Mouse (Mus musculus): ENCODE measurements around the gene Gm379.

The Gm379 gene

DNA sequence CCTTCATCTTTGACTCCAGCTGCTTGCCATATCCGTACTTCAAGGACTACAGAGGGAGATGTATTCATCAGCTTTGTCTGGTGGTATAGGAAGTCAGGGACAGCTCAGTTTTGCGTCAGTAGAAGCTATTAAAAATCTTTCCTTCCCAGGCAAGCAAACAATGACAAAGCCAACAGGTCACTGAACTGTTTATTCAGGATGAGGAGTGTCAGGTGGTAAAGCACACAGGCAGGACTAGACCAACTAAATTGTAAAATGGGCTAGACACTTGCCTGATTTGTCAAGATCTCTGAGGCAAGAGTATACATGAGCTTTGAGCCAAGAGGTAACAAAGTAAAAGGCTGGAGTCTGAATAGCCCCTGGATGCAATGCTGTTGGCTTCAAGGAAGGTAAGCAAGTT, at the start of gene Gm379:
Gene Gm379, minus strand, starts transcription at position 7 of the 400 bp plus-strand sequence.
- ATAC-seq (ENCODE audit: insufficient number of reproducible peaks, low FRiP score, low TSS enrichment), result no peak

DNA sequence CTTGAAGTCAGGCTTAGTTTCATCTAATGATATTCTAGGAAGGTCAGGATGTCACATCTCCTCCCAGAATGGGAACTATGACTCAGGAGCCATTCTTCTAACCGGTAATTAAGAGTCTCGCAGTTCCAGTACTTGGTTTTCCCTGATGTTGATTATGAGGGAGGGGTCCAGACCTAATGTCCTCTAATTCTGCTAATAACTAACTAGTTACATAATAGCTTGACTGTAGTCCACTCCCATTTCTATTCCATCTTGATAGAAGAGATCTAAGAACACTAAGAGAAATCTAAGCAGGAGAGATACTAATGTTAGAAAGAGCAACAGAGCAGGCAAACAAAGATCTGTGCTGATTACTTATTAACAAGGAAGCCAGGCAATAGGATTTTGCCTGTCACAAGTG, 39.6 kb upstream of the Gm379 start:
- ATAC-seq (ENCODE audit: insufficient number of reproducible peaks, low FRiP score, low TSS enrichment), result no peak

DNA sequence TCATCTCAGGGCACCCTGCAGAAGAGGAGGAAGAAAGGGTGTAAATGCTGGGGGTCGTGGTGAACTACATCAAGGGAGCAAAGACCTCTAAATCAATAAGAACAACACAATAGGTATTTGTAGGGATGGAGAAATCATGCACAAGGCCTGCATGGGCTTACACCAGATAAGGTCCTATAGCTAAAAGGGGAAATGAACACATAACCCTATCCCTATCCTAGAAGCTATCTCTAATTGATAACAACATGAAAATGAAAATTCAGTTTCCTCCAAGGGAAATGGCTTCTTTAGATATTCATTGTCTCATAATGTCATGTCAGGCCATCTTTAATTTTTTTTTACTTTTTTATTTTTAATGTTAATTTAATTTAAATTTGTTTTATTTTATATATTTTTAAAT, 4.2 kb upstream of the Gm379 start:
- ATAC-seq (ENCODE audit: insufficient number of reproducible peaks, low FRiP score, low TSS enrichment), result no peak

DNA sequence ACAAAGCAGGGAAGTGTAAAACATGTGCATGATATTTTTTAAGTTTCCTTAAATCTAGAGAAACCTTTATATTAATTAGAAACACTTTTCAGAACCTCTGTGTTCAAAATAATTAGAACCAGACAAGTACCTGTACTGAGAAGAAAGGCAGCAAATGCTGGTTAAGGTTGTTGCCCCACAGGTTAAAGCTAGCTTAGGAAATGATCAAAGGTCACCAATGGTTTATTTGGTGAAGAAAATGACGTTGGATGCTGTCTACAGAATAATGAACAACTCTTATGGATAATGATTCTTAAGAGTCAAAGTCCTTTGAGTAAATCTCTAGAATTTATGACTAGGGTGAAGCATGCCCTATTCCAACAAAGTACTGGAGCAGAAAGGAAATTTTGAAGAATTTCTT, 42.7 kb downstream of the Gm379 start:
- no peak for ATAC-seq (ENCODE audit: insufficient number of reproducible peaks, low FRiP score, low TSS enrichment)

DNA sequence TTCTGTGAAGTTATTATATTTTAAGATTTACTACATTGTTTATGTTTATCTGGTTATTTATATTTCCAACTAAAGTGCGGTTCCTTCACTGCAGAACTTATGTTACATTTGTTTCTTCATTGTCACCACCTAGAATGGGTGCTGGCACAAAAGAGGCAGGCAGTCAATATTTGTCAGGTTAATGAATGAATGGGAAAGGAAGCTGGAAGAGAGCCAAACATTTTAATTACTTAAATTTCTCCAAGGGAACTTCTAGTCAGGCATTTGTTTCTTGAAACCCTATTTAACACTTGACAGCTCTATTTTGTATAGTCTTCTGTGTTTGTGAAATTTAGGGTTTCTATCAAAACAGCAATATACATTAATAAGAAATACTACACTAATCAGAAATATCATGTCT, 43.8 kb downstream of the Gm379 start:
- no peak for ATAC-seq (ENCODE audit: insufficient number of reproducible peaks, low FRiP score, low TSS enrichment)
